ENCODE assay signal across 28 mouse cellular contexts in genomic region chr5:104417028-104417427, GRCm38 (mm10). TPM values are rescaled to one million over a fixed set of nuclear protein-coding genes. Genes with fewer than 3 reads are reported as not detected.
DNase-seq lines count a peak whose midpoint lies in the region; ATAC-seq and TF ChIP-seq lines count a peak whose summit lies in the region.
"Had no signal": no experiment of that assay in that cellular context is flagged by ENCODE, and none has a peak within 500 bp of the region (broad histone marks: within the 10 kb centered on the region; RNA-seq: fewer than 3 reads in every experiment).

No protein-coding gene starts in this region.

- no peaks in the 10 kb centered on the region for H3K9me3 ChIP-seq in kidney, postnatal 0 days (replicated peaks; ENCODE audit: low read length)
- H3K9me3 ChIP-seq in limb, embryonic 10.5 days (replicated peaks): no peaks in the 10 kb centered on the region
- H3K9me3 ChIP-seq: forebrain, embryonic 12.5 days; forebrain, embryonic 15.5 days; heart, embryonic 12.5 days; heart, embryonic 15.5 days had no signal

- H3K4me3 ChIP-seq in kidney, postnatal 0 days (replicated peaks; ENCODE audit: low read depth, low read length): no peak overlapping the region
- no peak overlapping the region for H3K4me3 ChIP-seq in limb, embryonic 10.5 days
- H3K4me3 ChIP-seq: forebrain, embryonic 12.5 days; forebrain, embryonic 15.5 days; heart, embryonic 12.5 days; heart, embryonic 15.5 days had no signal

- no peaks in the 10 kb centered on the region for H3K4me1 ChIP-seq in kidney, postnatal 0 days (replicated peaks; ENCODE audit: insufficient read depth, low read length)
- H3K4me1 ChIP-seq in limb, embryonic 10.5 days: peaks cover 34% of the 10 kb centered on the region
- H3K4me1 ChIP-seq: forebrain, embryonic 12.5 days; forebrain, embryonic 15.5 days; heart, embryonic 12.5 days; heart, embryonic 15.5 days had no signal

- no peaks in the 10 kb centered on the region for H3K27me3 ChIP-seq in kidney, postnatal 0 days (ENCODE audit: insufficient read depth, low read length)
- no peaks in the 10 kb centered on the region for H3K27me3 ChIP-seq in limb, embryonic 10.5 days (ENCODE audit: low read depth, poor library complexity, severe bottlenecking)
- H3K27me3 ChIP-seq: forebrain, embryonic 12.5 days; forebrain, embryonic 15.5 days; heart, embryonic 12.5 days; heart, embryonic 15.5 days had no signal

- H3K4me2 ChIP-seq in kidney, postnatal 0 days (ENCODE audit: low read length): no peak overlapping the region
- H3K4me2 ChIP-seq: forebrain, embryonic 12.5 days; forebrain, embryonic 15.5 days; heart, embryonic 12.5 days; heart, embryonic 15.5 days; hindbrain, embryonic 14.5 days had no signal

- DNase-seq in kidney, postnatal 0 days (ENCODE audit: low spot score): no peak
- no peak for DNase-seq in kidney, postnatal 25 days
- no peak for DNase-seq in limb, embryonic 10.5 days (ENCODE audit: low spot score)
- DNase-seq in adrenal gland, adult 18-20 months (ENCODE audit: low spot score in 2 of 2): no peak
- no peak for DNase-seq in heart, adult 18-20 months
- no peak for DNase-seq in right cerebral cortex, postnatal 4 days
- DNase-seq: adrenal gland, adult 2 months; adrenal gland, postnatal 14 days; cerebellum, adult 11-12 months; cerebellum, adult 8-10 months; cerebellum, postnatal 10 days; cerebellum, postnatal 36 days; gastrocnemius, postnatal 10 days; gastrocnemius, postnatal 36 days; heart, adult 11 months; heart, postnatal 10 days; heart, postnatal 36 days had no signal

- H3K9ac ChIP-seq in kidney, postnatal 0 days (ENCODE audit: low read depth, low read length): no peak overlapping the region
- H3K9ac ChIP-seq: forebrain, embryonic 12.5 days; forebrain, embryonic 15.5 days; heart, embryonic 12.5 days; heart, embryonic 15.5 days; hindbrain, embryonic 14.5 days had no signal

- no peak for ATAC-seq in kidney, postnatal 0 days (replicated peaks; ENCODE audit: low FRiP score, low read depth)
- ATAC-seq in common myeloid progenitor, adult 5-6 weeks (replicated peaks; ENCODE audit: low read depth, poor library complexity, severe bottlenecking): peak; percentile 71; the same call in 1 of the 2 replicates
- peak; percentile 87 for ATAC-seq in megakaryocyte progenitor cell, adult 5-6 weeks (replicated peaks; ENCODE audit: poor library complexity)
- ATAC-seq: CD4-positive, CD25-positive, alpha-beta regulatory T cell, adult 4 months; forebrain, embryonic 15.5 days; hindbrain, postnatal 0 days; inflammation-experienced regulatory T-cells, adult 6 months; intestine, embryonic 16.5 days had no signal

- peak overlapping the region; percentile 50; the same call in 1 of the 2 replicates for H3K27ac ChIP-seq in kidney, postnatal 0 days
- peak overlapping the region; percentile 42; the same call in 1 of the 2 replicates for H3K27ac ChIP-seq in limb, embryonic 10.5 days
- H3K27ac ChIP-seq: forebrain, embryonic 12.5 days; forebrain, embryonic 15.5 days; heart, embryonic 15.5 days; hindbrain, embryonic 14.5 days; hindbrain, postnatal 0 days had no signal

- TF ChIP-seq CTCF in kidney, postnatal 0 days (IDR thresholded peaks at IDR 0.05; ENCODE audit: low read depth): no peak

- H3K36me3 ChIP-seq in kidney, postnatal 0 days (ENCODE audit: insufficient read depth, low read length): no peaks in the 10 kb centered on the region
- no peaks in the 10 kb centered on the region for H3K36me3 ChIP-seq in limb, embryonic 10.5 days
- H3K36me3 ChIP-seq: forebrain, embryonic 12.5 days; forebrain, embryonic 15.5 days; heart, embryonic 12.5 days; heart, embryonic 15.5 days had no signal

- 72% methylated on average over 3 of the region's 3 CpGs for WGBS in kidney, postnatal 0 days
- 77% methylated on average over 3 of the region's 3 CpGs for WGBS in limb, embryonic 10.5 days

RNA-seq across cellular contexts. Expression of gene Spp1, which starts 17.9 kb away (rescaled TPM):
- polyA plus RNA-seq in kidney, postnatal 0 days (2015; fragmentation: Nextera tagmentation; extraction: Ambion mirVana): 1,587 and 1,767 TPM in 2 replicates
- total RNA-seq in common myeloid progenitor, adult 5-6 weeks (2017): 0.82 and 11.7 TPM in 2 replicates
- 2.0 and 6.4 TPM in 2 replicates for polyA plus RNA-seq in limb, embryonic 10.5 days (2016; fragmentation: Nextera tagmentation; extraction: Ambion mirVana)
- total RNA-seq in megakaryocyte progenitor cell, adult 5-6 weeks (2015): 9.5 and 10.5 TPM in 2 replicates
- total RNA-seq in megakaryocyte progenitor cell, adult 5-6 weeks (2017): 4.7 and 5.9 TPM in 2 replicates
- total RNA-seq in adrenal gland, adult 18-20 months (2021): 10 to 100 TPM; 52.8 to 84.0 TPM
- total RNA-seq in heart, adult 18-20 months (2021): under 1 TPM in 1 of 2 experiments, not detected in 1; 0.75 TPM

RNA-seq across cellular contexts. Expression of gene Pkd2, which starts 42.2 kb away (rescaled TPM):
- polyA plus RNA-seq in kidney, postnatal 0 days (2015; fragmentation: Nextera tagmentation; extraction: Ambion mirVana): 16.9 and 17.4 TPM in 2 replicates
- 3.8 and 6.2 TPM in 2 replicates for total RNA-seq in common myeloid progenitor, adult 5-6 weeks (2017)
- polyA plus RNA-seq in limb, embryonic 10.5 days (2016; fragmentation: Nextera tagmentation; extraction: Ambion mirVana): 12.3 and 16.3 TPM in 2 replicates
- total RNA-seq in megakaryocyte progenitor cell, adult 5-6 weeks (2015): 2.3 and 2.4 TPM in 2 replicates
- total RNA-seq in megakaryocyte progenitor cell, adult 5-6 weeks (2017): 2.0 and 3.8 TPM in 2 replicates
- total RNA-seq in adrenal gland, adult 18-20 months (2021): 10 to 100 TPM; 34.4 to 39.9 TPM
- total RNA-seq in heart, adult 18-20 months (2021): 10 to 100 TPM; 17.7 to 18.9 TPM
